Mouse (Mus musculus): Measurements from ENCODE around the gene Smarcd3.
A peak's percentile ranks its signal among the peaks of the same experiment; 100 is the strongest.
"Not testable (repeated sequence)": the region's sequence is repeated elsewhere in the genome, so short reads cannot be mapped to it uniquely, and the experiment has no call there.

The Smarcd3 gene

DNA sequence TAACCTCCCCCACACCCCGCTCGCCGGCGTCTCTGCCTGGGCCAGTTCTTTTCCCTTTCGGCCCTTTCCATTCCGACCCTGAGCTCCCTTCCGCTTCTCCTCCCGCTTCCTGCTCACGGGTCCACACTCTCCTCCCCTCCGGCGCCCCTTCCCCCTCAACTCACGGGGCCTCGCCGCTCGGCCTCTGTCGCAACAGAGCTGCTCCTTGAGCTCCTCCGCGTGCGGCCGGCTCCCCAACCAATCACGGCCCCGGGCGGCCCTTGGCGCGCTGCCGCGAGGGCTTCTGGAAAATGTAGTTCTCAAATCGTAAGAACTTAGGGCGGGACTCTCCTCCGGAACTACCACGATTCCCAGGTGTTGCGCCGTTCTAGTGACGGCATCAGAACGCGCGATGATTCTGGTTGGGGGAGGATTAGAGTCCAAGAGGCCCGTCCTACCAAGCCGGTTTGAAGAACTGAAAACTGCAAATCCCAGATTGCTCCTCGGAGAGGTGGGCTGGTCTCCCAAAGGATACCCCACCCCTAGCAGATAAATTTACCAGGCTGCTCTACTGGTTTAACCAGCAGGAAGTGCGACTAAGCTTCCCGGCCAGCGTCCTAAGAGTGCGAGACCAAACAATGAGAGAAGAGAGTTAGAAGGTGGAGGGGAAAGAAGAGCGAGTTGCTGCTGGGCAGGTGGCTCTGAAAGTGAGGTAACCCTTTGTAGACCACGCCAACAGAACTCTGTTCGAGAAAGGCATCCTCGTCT is 46.9 kb downstream of the Smarcd3 start, which contains the start of gene Abcf2:
Gene Abcf2, minus strand, starts transcription at position 285 of the 747 bp plus-strand sequence.
- DNase-seq (ENCODE audit: low read depth in 2 of 2, low spot score in 2 of 2) = peak; percentile 99

DNA sequence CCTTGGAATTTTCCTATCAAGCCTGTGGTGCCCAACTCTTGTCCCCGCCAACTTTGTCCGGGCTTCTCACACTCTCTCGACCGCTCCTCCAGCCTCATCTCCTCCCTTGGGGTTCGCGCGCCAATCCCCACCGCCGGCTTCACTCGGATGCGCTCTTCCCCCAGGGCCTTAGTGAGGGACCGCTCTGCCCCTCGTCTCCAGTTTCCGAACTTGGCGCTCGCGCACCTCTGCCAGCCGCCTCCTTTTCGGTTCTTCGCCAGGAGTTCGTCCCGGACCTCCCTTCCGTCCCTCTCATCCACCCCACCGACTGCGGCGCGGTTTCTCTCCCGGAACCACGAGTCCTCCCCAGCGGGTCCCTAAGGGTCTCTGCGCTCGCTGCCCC is 47.4 kb downstream of the Smarcd3 start:
- peak in 1 of 2 experiments; percentile 20 for DNase-seq (ENCODE audit: low read depth in 2 of 2, low spot score in 2 of 2)

GRCm38 (mm10) chr5:24575948-24576347 is 48.3 kb downstream of the Smarcd3 start:
- DNase-seq (ENCODE audit: low read depth in 2 of 2, low spot score in 2 of 2) = no peak

GRCm38 (mm10) chr5:24556709-24557108 is 67.5 kb downstream of the Smarcd3 start, which contains the start of gene 4931409K22Rik:
Gene 4931409K22Rik (minus strand): TSS chr5:24556809.
- DNase-seq (ENCODE audit: low read depth in 2 of 2, low spot score in 2 of 2) = no peak

- not testable (repeated sequence) for DNase-seq (ENCODE audit: low read depth in 2 of 2, low spot score in 2 of 2)
Observed at GRCm38 (mm10) chr5:24555335-24555734, 68.9 kb downstream of the Smarcd3 start.

- no peak for DNase-seq (ENCODE audit: low read depth in 2 of 2, low spot score in 2 of 2)
Observed at GRCm38 (mm10) chr5:24553621-24554244, 70.5 kb downstream of the Smarcd3 start.

DNA sequence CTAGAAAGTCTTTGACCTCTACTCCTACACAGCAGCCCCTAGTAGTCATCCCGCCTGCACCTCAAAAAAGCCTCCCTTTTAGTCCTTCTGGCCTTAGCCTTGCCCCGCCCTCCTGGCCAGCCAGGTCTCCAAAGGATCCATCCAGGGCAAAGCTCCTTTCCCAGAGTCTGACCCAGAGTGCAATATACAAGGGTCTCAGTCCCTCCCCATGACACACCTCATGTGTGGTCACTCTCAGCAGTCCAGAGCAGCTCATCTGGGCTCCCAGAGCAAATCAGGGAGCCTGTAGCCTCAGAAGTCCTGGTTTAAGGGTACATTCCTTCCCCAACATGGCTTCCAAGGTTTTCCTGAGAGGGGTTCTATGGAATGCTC is 72.9 kb downstream of the Smarcd3 start:
- DNase-seq (ENCODE audit: low read depth in 2 of 2, low spot score in 2 of 2) = no peak

DNA sequence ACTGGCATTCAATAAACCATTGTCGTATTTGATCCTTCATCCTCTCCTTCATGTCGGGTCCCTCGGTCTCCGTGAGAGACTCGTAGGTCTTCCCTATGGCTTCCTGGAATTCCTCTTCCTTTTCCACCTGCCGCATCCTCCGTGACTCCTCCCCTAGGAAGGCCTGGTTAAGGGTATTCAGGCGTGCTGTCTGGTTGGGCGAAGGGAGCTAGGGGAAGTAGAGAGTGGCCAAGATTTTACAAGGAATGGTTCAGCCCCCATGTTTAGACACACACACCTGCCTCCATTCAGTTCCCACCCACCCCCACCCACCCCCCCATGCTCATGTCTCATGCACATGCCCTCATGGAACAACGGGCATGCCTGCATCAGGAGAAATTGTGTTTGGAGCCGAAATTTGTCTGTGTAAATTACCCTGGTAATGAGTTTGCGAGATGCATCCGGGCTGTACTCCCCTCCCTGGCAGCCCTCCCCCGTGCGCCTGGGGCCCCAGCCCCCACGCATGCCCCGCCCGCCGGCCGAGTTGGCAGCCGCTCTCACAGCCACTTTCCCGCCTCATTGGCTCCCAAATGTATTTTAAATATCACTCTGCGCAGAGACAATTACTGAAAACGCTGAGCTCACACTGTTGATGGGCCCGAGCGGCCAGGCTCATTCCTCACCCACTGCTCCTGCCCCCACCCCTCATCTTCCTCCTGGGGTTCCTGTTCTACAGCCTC is 73.5 kb downstream of the Smarcd3 start:
- DNase-seq (ENCODE audit: low read depth in 2 of 2, low spot score in 2 of 2) = no peak

DNA sequence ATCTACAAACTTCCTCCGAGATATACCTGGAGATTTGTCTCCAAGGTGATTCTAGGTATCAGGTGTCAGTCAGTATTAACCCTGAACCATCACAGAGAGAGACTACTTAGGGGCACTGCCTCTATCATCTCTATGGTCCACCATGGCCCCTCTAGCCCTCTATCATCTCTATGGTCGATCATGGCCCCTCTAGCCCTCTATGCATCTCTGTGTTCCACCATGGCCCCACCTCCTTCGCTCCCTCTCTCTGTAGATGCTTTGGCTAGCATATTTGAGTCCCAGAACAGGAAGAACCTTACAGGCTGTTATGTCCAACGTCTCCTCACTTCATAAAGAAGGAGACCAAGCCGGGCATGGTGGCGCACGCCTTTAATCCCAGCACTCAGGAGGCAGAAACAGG is 81.6 kb downstream of the Smarcd3 start:
- no peak for DNase-seq (ENCODE audit: low read depth in 2 of 2, low spot score in 2 of 2)

DNA sequence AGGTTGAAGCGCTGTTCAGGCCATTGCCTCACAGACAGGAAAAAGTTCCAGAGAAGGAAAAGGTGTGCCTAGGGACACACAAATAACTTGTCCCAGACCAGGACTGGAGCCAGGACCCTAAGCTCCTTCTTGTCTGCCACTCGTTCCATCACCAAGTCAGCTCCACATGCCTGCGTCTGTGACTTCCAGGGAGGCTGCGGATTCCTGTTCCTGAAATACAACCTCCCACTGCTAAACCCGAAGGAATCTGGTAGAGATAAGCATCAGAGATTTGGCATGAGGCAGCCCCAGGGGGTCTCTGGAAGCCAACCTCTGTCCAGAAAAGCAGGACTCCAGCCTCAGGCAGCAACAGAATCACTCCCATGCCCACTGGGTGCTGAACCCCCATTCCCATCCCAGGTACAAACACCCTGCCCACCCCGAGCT is 83.1 kb downstream of the Smarcd3 start:
- no peak for DNase-seq (ENCODE audit: low read depth in 2 of 2, low spot score in 2 of 2)

All from CD8-positive naive resting alpha-beta T cell, adult 2 months (primary cell).